Mouse (Mus musculus) left cerebral cortex, adult 2 months (tissue): Measurements from ENCODE around the gene Gpc3. TPM values are rescaled to one million over a fixed set of nuclear protein-coding genes. Genes with fewer than 3 reads are reported as not detected.
"Not testable (repeated sequence)": the region's sequence is repeated elsewhere in the genome, so short reads cannot be mapped to it uniquely, and the experiment has no call there.

Source experiments
- DNase-seq, 2 experiments: peaks; one replicate each; pipeline ENCODE4 v3.0.0; 2021 to 2022; ENCODE audit warnings: low spot score in 2 of 2, mixed read lengths in 1 of 2; ENCODE audit errors: extremely low spot score in 1 of 2
- H3K27ac ChIP-seq: fragments of 200-600 bp; 2 replicates; pipeline ENCODE4 v1.8.1; 2022
- H3K4me3 ChIP-seq: fragments of 200-600 bp; 2 replicates; pipeline ENCODE4 v1.8.1; 2022
- CTCF ChIP-seq: fragments of 200-600 bp; IDR thresholded peaks from 2 replicates; pipeline ENCODE4 v1.8.1; 2022; ENCODE audit warnings: antibody characterized with exemption, mild to moderate bottlenecking, moderate library complexity
- intact Hi-C: fragments of 180-260 bp; cut with DNase I; formaldehyde crosslinking; loops from one replicate; pipeline ENCODE4 v1.15.1; 2025
- total RNA-seq, 2 experiments: library from RNA; stranded (reverse); gene quantifications; 2 replicates each; pipeline ENCODE4 v1.2.3; 2021

Gpc3 gene
- total RNA-seq, 2 experiments from 2014 or later = 5.9 to 6.6 TPM

DNA sequence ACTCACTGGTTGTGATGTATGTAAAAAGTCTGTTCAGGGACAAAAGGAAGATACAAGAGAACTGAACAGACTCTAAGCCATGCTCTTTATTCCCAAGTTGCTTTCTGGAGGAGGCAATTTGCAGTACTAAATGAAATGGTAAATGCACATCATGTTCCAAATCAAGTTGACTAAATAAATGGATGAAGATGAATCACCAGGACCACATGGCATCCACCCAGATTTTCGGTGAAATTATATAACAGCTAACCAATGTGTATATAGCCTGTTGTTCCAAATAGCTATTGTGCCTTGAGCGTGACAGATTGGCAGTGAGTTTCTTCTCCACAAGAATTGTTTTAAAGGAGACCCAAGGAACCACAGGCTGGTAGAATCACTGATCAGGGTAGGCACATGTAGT lies 302.8 kb downstream of the Gpc3 start:
- no peak for TF ChIP-seq CTCF
- no peak overlapping the region for H3K27ac ChIP-seq

GRCm38 (mm10) chrX:52305226-52305625 lies 308.5 kb downstream of the Gpc3 start:
- Histone ChIP-seq H3K27ac (no peak overlapping the region), H3K4me3 (no peak overlapping the region)
- no peak for DNase-seq
- intact Hi-C loops = no loop called here
- no peak for TF ChIP-seq CTCF

More for the DNA sequence above, 302.8 kb downstream of the Gpc3 start:
- H3K4me3 ChIP-seq = no peak overlapping the region
- intact Hi-C loops = loop anchor here (5.0 kb wide), 1 partner anchor 129 kb away; no protein-coding TSS in a partner anchor
- peak; percentile 7 to 11 for DNase-seq

DNA sequence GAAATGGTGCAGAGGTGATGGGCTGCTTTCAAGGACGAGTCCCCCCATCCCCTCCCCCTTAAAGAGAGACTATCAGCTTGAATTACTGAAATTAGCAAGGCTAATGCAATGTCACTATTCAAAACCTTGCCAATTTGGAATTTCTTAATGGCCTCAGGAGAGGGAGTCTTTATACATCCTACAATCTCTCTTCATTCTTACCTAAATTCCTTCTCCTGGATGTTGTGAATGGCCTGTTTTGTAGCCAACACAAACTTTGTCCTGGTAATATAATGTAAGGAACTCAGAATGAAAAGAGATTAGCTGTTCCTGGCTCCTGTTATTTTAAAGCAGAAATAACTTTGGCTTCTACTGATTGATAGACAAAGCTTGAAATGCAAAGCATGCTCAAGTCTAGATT lies 325.0 kb downstream of the Gpc3 start:
- H3K27ac ChIP-seq = no peak overlapping the region
- H3K4me3 ChIP-seq = no peak overlapping the region
- no peak for TF ChIP-seq CTCF
- DNase-seq = no peak
- intact Hi-C loops = no loop called here

GRCm38 (mm10) chrX:52287944-52288343 lies 325.8 kb downstream of the Gpc3 start:
- TF ChIP-seq CTCF = no peak
- intact Hi-C loops = no loop called here
- no peak overlapping the region for H3K27ac ChIP-seq
- H3K4me3 ChIP-seq = no peak overlapping the region
- no peak for DNase-seq

DNA sequence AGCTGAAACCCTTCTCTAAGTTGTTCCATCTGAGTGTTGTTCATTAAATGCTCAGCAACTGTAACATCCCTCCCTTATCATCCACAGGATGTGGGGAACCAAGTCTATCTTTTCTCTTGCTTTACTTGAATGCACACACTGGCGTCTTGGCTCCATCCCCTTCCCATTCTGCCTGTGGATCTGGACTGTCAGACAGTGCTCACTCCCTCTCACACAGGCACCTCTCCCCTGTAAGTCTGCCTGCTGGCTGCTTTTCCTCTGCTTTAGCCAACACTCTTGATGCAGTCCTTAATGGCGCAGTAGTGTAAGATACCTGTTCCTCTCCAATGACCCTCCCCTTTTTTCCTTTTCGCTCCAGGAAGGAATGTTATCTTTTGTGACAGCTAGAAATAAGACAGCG lies 331.7 kb downstream of the Gpc3 start:
- no peak for DNase-seq
- no peak for TF ChIP-seq CTCF
- intact Hi-C loops = no loop called here
- Histone ChIP-seq H3K27ac (no peak overlapping the region), H3K4me3 (no peak overlapping the region)

- no peak overlapping the region for H3K4me3 ChIP-seq
- intact Hi-C loops = no loop called here
- TF ChIP-seq CTCF = no peak
- DNase-seq = no peak
- H3K27ac ChIP-seq = no peak overlapping the region
These were observed 332.4 kb downstream of the Gpc3 start for GRCm38 (mm10) chrX:52281103-52281900.

- H3K4me3 ChIP-seq = no peak overlapping the region
- DNase-seq = no peak
- no peak overlapping the region for H3K27ac ChIP-seq
- TF ChIP-seq CTCF = no peak
- intact Hi-C loops = no loop called here
These were observed 334.9 kb downstream of the Gpc3 start for GRCm38 (mm10) chrX:52278687-52279359.

- intact Hi-C loops = no loop called here
- no peak overlapping the region for H3K27ac ChIP-seq
- H3K4me3 ChIP-seq = no peak overlapping the region
- TF ChIP-seq CTCF = no peak
- no peak for DNase-seq
These were observed 336.2 kb downstream of the Gpc3 start for GRCm38 (mm10) chrX:52277599-52277998.

- no peak overlapping the region for H3K27ac ChIP-seq
- TF ChIP-seq CTCF = no peak
- intact Hi-C loops = no loop called here
- no peak overlapping the region for H3K4me3 ChIP-seq
- no peak for DNase-seq
These were observed 340.7 kb downstream of the Gpc3 start for GRCm38 (mm10) chrX:52273016-52273415.

DNA sequence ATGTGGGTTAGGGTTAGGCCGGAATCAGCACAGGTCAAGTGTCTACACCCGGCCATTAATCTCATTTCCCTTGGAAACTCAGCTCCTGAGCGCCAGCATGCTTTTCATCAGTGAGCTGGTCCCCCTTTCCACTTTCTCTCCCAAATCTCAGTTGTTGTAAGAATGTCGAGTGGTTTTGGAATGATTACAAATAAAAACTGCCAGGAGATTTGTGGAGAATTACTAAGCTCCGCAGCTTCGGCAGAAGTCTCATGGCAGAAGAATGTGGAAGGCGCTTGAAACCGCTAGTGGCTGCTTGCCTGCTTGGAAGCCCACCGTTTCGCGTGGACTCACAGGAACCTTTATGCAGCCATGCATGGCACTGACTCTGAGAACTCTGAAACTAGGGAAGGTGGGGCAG lies 351.8 kb downstream of the Gpc3 start:
- Histone ChIP-seq H3K27ac (no peak overlapping the region), H3K4me3 (no peak overlapping the region)
- TF ChIP-seq CTCF = no peak
- no peak for DNase-seq
- intact Hi-C loops = no loop called here

- Histone ChIP-seq H3K4me3 (no peak overlapping the region), H3K27ac (no peak overlapping the region)
- no peak for DNase-seq
- no peak for TF ChIP-seq CTCF
- intact Hi-C loops = no loop called here
These were observed 352.2 kb downstream of the Gpc3 start for GRCm38 (mm10) chrX:52261546-52261945.

DNA sequence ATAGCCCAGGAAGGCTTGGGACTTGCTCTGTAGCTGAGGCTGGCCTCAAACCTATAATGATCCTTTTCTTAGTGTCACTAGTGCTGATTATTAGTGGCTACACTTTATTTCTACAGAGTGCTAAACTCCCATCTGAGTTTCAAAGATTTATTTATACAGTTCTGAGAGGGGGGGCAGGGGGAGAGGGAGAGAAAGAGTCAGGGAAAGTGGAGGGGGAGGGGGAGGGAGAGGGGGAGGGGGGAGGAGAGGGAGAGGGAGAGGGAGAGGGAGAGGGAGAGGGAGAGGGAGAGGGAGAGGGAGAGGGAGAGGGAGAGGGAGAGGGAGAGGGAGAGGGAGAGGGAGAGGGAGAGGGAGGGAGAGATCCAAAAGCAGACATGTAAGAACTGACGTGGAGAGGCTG lies 354.0 kb downstream of the Gpc3 start:
- H3K4me3 ChIP-seq, intact Hi-C loops, DNase-seq, H3K27ac ChIP-seq: not testable (repeated sequence)

- no peak overlapping the region for H3K4me3 ChIP-seq
- DNase-seq = no peak
- no peak overlapping the region for H3K27ac ChIP-seq
- TF ChIP-seq CTCF = no peak
- intact Hi-C loops = no loop called here
These were observed 359.2 kb downstream of the Gpc3 start for GRCm38 (mm10) chrX:52254526-52254925.
